Mouse (Mus musculus): ENCODE measurements around the gene Tbck. TPM values are rescaled to one million over a fixed set of nuclear protein-coding genes. Genes with fewer than 3 reads are reported as not detected.

Tbck gene
- polyA plus RNA-seq, 1 experiment from 2014 or later, result 12.7 TPM

DNA sequence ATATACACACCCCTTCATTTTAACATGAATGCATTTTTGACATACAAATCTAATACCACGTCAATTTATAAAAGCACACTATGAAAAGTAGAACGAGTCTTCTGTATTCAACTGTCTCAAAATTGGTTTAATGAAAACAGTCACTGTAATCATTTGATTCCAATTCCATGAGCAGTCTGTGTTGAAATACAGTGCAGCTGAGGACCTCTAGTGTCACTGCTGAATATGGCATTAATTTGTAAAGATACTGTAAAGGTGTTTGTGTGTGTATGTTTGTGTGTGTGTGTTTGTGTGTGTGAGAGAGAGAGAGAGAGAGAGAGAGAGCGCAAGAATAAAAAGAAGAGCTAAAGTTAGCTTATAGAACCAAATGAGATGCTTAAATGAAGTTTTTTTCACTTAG lies 17.4 kb downstream of the Tbck start:
- ATAC-seq (ENCODE audit: extremely low read depth, insufficient number of reproducible peaks, low FRiP score, low TSS enrichment), result no peak
- H3K9me3 ChIP-seq, result no peaks in the 10 kb centered on the region
- WGBS, result 66% methylated on average over 3 of the region's 3 CpGs
- no peaks in the 10 kb centered on the region for H3K27me3 ChIP-seq (replicated peaks)
- no peaks in the 10 kb centered on the region for H3K4me1 ChIP-seq
- H3K27ac ChIP-seq (replicated peaks), result no peak overlapping the region
- H3K4me2 ChIP-seq, result no peak overlapping the region
- no peak overlapping the region for H3K4me3 ChIP-seq
- peaks cover 12% of the 10 kb centered on the region; the same call in 1 of the 2 replicates for H3K36me3 ChIP-seq
- H3K9ac ChIP-seq, result no peak overlapping the region

GRCm38 (mm10) chr3:132704216-132704615 lies 20.3 kb downstream of the Tbck start:
- Histone ChIP-seq H3K4me3 (no peak overlapping the region), H3K4me1 (no peaks in the 10 kb centered on the region), H3K9ac (no peak overlapping the region), H3K4me2 (no peak overlapping the region), H3K27me3 (replicated peaks) (no peaks in the 10 kb centered on the region), H3K36me3 (peaks cover 15% of the 10 kb centered on the region; the same call in 1 of the 2 replicates), H3K9me3 (no peaks in the 10 kb centered on the region), H3K27ac (replicated peaks) (no peak overlapping the region)
- no peak for ATAC-seq (ENCODE audit: extremely low read depth, insufficient number of reproducible peaks, low FRiP score, low TSS enrichment)
- 83% methylated on average over 3 of the region's 3 CpGs for WGBS

GRCm38 (mm10) chr3:132706977-132707376 lies 23.0 kb downstream of the Tbck start:
- Histone ChIP-seq H3K36me3 (peaks cover 18% of the 10 kb centered on the region), H3K27ac (replicated peaks) (no peak overlapping the region), H3K9me3 (no peaks in the 10 kb centered on the region), H3K27me3 (replicated peaks) (no peaks in the 10 kb centered on the region), H3K4me2 (no peak overlapping the region), H3K9ac (no peak overlapping the region), H3K4me1 (no peaks in the 10 kb centered on the region), H3K4me3 (no peak overlapping the region)
- WGBS, result 76% methylated on average over 4 of the region's 4 CpGs
- ATAC-seq (ENCODE audit: extremely low read depth, insufficient number of reproducible peaks, low FRiP score, low TSS enrichment), result no peak

DNA sequence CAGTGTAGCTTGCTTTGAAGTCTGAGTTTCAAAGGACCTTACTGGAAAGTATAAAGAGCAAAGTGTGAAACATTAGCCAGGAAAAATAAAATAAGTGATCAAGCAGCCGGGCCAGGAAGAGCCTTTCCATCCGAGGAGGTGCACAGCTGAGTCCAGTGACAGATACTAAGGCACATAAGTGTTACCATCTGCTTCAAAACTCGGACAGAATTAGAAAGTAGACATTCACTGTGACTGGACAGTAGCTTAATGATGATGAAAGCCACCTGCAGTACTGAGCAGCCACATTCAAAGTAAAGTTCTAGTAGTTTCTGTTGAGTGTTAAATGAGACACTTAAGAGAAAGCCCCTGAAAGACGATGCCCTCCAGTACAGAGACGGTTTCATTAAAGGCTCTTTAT lies 30.0 kb downstream of the Tbck start:
- no peaks in the 10 kb centered on the region for H3K4me1 ChIP-seq
- no peak overlapping the region for H3K27ac ChIP-seq (replicated peaks)
- H3K9me3 ChIP-seq, result no peaks in the 10 kb centered on the region
- no peak for ATAC-seq (ENCODE audit: extremely low read depth, insufficient number of reproducible peaks, low FRiP score, low TSS enrichment)
- 61% methylated on average over 5 of the region's 5 CpGs for WGBS
- H3K9ac ChIP-seq, result no peak overlapping the region
- no peak overlapping the region for H3K4me2 ChIP-seq
- H3K4me3 ChIP-seq, result no peak overlapping the region
- H3K27me3 ChIP-seq (replicated peaks), result no peaks in the 10 kb centered on the region
- peaks cover 23% of the 10 kb centered on the region for H3K36me3 ChIP-seq

DNA sequence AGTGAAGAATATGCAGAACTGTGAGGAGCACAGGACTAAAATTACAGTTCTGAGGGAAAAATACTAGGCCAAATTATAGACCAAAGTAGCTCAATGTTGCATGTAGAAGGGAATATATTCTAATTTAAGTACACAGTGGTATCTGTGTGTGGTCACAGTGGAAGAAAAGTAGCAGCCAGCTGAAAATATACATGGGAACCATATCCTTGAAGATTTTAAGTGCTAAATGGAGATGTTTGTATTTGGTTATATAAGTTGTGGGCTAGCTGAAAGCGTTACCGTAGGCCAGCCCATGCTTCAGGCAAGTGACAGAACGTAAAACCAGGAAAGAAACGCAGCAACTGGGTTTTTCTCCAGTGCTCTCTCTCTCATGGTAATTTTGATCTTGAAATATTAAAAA lies 33.4 kb downstream of the Tbck start:
- no peak overlapping the region for H3K4me3 ChIP-seq
- H3K27ac ChIP-seq (replicated peaks), result no peak overlapping the region
- no peaks in the 10 kb centered on the region for H3K9me3 ChIP-seq
- H3K27me3 ChIP-seq (replicated peaks), result no peaks in the 10 kb centered on the region
- H3K4me2 ChIP-seq, result no peak overlapping the region
- WGBS, result 94% methylated on average over 4 of the region's 4 CpGs
- peaks cover 25% of the 10 kb centered on the region for H3K36me3 ChIP-seq
- no peak overlapping the region for H3K9ac ChIP-seq
- ATAC-seq (ENCODE audit: extremely low read depth, insufficient number of reproducible peaks, low FRiP score, low TSS enrichment), result no peak
- H3K4me1 ChIP-seq, result no peaks in the 10 kb centered on the region

DNA sequence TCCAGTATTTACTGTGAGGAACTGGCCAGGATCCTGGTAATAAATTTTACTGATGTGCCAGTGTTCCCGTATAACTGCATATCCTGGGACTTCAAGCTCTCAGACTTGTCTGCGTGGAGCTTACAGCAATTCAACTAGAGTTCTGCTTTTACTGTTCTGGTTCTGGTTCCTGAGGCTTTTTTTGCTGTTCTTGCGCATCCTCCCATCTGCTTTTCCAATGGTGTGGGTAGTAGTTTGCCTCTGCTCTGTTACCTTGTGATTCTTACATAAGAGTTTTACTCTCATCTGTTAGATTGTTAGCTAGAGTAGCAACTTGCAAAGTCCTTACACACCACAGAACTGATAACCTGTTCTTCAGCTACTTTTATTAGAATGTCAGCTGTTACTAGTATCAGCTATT lies 40.4 kb downstream of the Tbck start:
- ATAC-seq (ENCODE audit: extremely low read depth, insufficient number of reproducible peaks, low FRiP score, low TSS enrichment), result no peak
- no peak overlapping the region for H3K4me2 ChIP-seq
- H3K27me3 ChIP-seq (replicated peaks), result no peaks in the 10 kb centered on the region
- no peaks in the 10 kb centered on the region for H3K4me1 ChIP-seq
- H3K36me3 ChIP-seq, result peaks cover 65% of the 10 kb centered on the region
- H3K9me3 ChIP-seq, result no peaks in the 10 kb centered on the region
- no peak overlapping the region for H3K9ac ChIP-seq
- 83% methylated on average over 3 of the region's 3 CpGs for WGBS
- no peak overlapping the region for H3K4me3 ChIP-seq
- H3K27ac ChIP-seq (replicated peaks), result no peak overlapping the region

DNA sequence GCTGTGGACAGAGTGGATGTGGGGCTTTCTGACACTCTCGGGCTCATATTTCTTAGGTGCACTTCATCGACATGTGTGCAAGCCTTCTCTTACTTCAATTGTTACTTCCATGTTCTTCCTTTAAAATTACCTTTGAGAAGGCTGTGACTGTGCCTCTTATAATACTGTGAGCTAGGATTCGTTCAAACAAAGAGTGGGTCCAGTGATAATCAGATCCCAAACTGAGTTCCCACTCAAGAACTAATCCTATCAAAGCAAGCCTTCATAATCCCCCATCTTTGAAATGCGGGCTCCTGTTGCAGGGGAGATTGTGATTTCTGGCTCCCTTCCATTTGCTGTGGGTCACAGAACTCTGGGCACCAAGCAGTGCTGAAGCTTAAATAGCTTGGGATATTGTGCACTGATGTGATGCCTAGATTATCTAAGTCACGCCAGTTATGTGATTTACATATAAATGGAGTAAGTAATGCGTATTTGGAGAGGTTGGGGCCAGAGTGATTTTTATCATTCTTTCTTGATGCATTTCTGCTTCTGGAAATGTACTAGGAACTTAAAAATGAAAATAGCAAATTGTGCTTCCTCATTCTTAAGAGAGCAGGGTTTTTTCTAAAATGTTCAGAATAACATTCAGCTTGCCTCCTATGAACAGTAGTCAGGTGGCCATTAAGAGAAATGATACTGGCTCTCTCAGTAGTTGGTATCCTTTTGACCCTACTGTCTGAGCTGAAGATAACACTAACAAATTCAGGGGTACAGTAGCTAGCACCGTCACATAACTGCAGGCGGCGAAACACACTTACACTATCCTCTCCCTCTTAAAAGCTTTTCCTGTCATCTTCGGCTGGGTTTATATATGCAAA lies 60.6 kb downstream of the Tbck start:
- 69% methylated on average over 10 of the region's 10 CpGs for WGBS
- no peak overlapping the region for H3K4me3 ChIP-seq

DNA sequence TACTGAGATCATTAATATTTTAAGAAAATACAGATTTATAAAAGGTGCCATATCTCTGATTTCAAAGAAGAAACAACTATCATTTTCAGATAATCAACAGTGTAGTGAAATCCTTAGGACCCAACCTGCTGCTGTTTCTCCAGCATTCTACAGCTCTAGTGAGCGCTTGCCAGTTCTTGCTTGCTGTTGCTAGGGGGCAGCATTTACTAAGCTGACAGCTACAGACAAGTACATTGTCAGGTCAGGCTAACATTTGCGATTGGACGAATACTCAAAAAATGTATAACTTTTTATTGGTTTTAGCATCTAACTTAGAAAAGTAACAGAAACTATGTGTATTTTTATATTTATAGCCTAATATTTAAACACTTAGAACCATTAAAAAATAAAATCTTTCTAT lies 63.1 kb downstream of the Tbck start:
- H3K27me3 ChIP-seq (replicated peaks), result no peaks in the 10 kb centered on the region
- no peak overlapping the region for H3K9ac ChIP-seq
- H3K36me3 ChIP-seq, result peaks cover 5% of the 10 kb centered on the region
- ATAC-seq (ENCODE audit: extremely low read depth, insufficient number of reproducible peaks, low FRiP score, low TSS enrichment), result no peak
- WGBS, result 20% methylated on average over 3 of the region's 3 CpGs
- H3K9me3 ChIP-seq, result no peaks in the 10 kb centered on the region
- peaks cover 10% of the 10 kb centered on the region for H3K4me1 ChIP-seq
- H3K4me3 ChIP-seq, result no peak overlapping the region
- H3K27ac ChIP-seq (replicated peaks), result no peak overlapping the region
- H3K4me2 ChIP-seq, result no peak overlapping the region

More for the DNA sequence above, 60.6 kb downstream of the Tbck start:
- Histone ChIP-seq H3K4me2 (no peak overlapping the region), H3K4me1 (peaks cover 10% of the 10 kb centered on the region), H3K27me3 (replicated peaks) (no peaks in the 10 kb centered on the region), H3K36me3 (peaks cover 10% of the 10 kb centered on the region), H3K27ac (replicated peaks) (no peak overlapping the region), H3K9ac (no peak overlapping the region), H3K9me3 (no peaks in the 10 kb centered on the region)
- ATAC-seq (ENCODE audit: extremely low read depth, insufficient number of reproducible peaks, low FRiP score, low TSS enrichment), result no peak

DNA sequence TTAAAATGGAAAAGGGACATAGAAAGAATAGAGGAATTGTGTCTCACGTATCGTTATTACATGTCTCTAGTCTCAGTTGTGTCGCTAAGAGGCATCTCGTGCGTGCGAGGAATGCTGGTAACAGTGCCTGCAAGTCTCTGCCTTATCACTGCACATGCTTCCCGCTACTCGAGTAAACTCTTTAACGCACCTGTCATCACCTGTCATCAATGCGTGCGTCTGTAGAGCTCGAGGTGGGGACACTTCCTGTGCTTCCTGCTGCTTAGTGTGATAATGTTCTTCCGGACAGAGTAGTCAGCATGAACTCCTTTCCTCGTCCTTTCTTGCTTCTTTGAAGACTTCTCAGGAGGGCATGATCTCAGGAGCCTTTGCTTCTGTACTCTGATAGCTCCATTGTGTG lies 63.8 kb downstream of the Tbck start:
- Histone ChIP-seq H3K4me2 (peak overlapping the region; percentile 48), H3K27ac (replicated peaks) (peak overlapping the region; percentile 33; the same call in 1 of the 2 replicates), H3K27me3 (replicated peaks) (no peaks in the 10 kb centered on the region), H3K4me1 (peaks cover 10% of the 10 kb centered on the region), H3K4me3 (no peak overlapping the region), H3K9me3 (no peaks in the 10 kb centered on the region), H3K36me3 (peaks cover 8% of the 10 kb centered on the region), H3K9ac (no peak overlapping the region)
- no peak for ATAC-seq (ENCODE audit: extremely low read depth, insufficient number of reproducible peaks, low FRiP score, low TSS enrichment)
- WGBS, result 13% methylated on average over 14 of the region's 14 CpGs

GRCm38 (mm10) chr3:132748750-132749149 lies 64.8 kb downstream of the Tbck start:
- Histone ChIP-seq H3K27ac (replicated peaks) (no peak overlapping the region), H3K4me3 (no peak overlapping the region), H3K9me3 (no peaks in the 10 kb centered on the region), H3K4me1 (peaks cover 10% of the 10 kb centered on the region), H3K4me2 (no peak overlapping the region), H3K27me3 (replicated peaks) (no peaks in the 10 kb centered on the region), H3K36me3 (peaks cover 13% of the 10 kb centered on the region), H3K9ac (no peak overlapping the region)
- ATAC-seq (ENCODE audit: extremely low read depth, insufficient number of reproducible peaks, low FRiP score, low TSS enrichment), result no peak
- WGBS, result 61% methylated on average over 3 of the region's 3 CpGs

- Histone ChIP-seq H3K9ac (no peak overlapping the region), H3K4me3 (no peak overlapping the region), H3K36me3 (peaks cover 39% of the 10 kb centered on the region), H3K4me2 (no peak overlapping the region), H3K27me3 (replicated peaks) (no peaks in the 10 kb centered on the region), H3K9me3 (no peaks in the 10 kb centered on the region), H3K27ac (replicated peaks) (no peak overlapping the region), H3K4me1 (peaks cover 5% of the 10 kb centered on the region)
- no peak for ATAC-seq (ENCODE audit: extremely low read depth, insufficient number of reproducible peaks, low FRiP score, low TSS enrichment)
- 58% methylated on average over 4 of the region's 4 CpGs for WGBS
Measured at GRCm38 (mm10) chr3:132752772-132753171, 68.8 kb downstream of the Tbck start.

DNA sequence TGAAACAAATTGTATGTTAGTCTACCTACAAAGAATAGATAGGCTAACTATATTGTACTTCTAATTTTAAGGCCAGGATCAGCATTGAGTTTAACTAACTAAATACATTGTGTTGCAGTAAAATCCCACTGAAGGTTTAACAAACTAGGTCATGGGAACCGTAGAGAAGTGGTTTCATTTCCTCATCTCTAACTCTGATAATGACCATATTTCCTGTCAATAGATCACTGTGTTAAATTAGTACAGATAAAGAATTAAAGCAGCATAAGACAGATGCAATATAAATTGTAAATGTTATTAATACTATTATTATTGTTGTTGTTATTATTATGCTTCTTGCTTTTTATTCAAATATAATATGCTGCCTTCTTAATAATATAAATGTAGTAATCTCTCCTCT lies 72.3 kb downstream of the Tbck start:
- no peak for ATAC-seq (ENCODE audit: extremely low read depth, insufficient number of reproducible peaks, low FRiP score, low TSS enrichment)
- H3K9ac ChIP-seq, result no peak overlapping the region

More for the DNA sequence above, 72.3 kb downstream of the Tbck start:
- no peak overlapping the region for H3K4me3 ChIP-seq
- no peak overlapping the region for H3K4me2 ChIP-seq
- H3K4me1 ChIP-seq, result no peaks in the 10 kb centered on the region
- peaks cover 55% of the 10 kb centered on the region for H3K36me3 ChIP-seq
- 65% methylated on average over 1 of the region's 1 CpGs for WGBS
- no peaks in the 10 kb centered on the region for H3K27me3 ChIP-seq (replicated peaks)
- no peak overlapping the region for H3K27ac ChIP-seq (replicated peaks)
- no peaks in the 10 kb centered on the region for H3K9me3 ChIP-seq
